Mouse (Mus musculus) thymus, postnatal 25 days (tissue): ENCODE results near the gene Lim2.

Experiments
- DNase-seq: peaks from one replicate; pipeline ENCODE4 v3.0.0; 2022

The Lim2 gene

DNA sequence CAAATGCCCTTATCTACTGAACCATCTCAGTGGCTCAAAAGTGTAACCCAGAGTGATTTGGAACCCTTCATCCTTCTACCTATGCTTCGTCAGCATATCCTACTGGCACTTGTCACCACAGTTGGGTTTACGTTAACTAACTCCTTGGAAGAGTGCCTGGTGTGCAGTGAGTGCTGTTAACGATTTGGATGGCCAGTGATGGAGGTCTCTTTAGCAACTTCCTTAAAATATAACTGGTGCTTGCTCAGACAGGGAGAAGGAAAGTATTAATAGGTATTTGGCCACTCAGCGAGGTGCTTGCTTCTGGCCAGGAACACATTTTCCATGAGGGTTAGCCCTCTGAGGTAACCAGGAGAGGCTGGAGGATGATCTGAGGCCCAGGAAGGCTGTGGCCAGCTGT lies 20.3 kb downstream of the Lim2 start:
- DNase-seq = no peak

DNA sequence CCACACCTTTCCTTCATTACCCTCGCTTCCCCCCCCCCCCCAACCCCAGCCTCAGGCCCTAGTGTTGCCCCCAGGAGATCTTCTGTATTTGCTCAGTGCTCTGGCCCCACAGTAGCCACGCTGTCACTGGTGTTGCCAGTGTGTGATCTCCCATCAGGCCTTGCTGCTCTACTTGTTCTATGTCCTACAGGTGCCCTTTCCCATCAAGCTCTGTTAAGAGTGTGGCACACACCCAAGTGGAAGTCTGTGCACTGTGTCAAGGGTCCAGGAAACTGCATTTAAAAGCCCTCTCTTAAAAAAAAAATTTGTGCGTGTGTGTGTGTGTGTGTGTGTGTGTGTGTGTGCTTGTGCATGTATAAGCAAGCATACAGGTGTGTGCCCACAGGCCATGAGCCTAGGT lies 20.8 kb downstream of the Lim2 start:
- no peak for DNase-seq

DNA sequence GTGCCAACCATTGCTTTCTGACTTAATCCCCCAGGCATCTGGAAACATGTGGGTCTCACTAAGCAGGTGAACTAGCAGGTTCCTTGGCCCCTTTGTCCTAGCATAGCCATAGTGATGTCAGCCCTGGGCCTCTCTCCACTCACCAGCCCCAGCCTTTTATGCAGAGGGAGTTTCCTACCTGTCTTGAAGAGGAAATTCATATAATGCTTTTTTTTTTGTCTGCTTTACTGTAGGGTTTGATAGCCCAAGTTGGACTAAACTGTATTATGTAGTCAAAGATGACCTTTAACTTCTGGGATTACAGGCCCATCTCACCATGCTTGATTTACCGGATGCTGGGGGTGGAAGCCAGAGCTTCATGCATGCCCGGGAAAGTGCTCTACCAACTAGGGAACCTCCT lies 22.3 kb downstream of the Lim2 start:
- no peak for DNase-seq

DNA sequence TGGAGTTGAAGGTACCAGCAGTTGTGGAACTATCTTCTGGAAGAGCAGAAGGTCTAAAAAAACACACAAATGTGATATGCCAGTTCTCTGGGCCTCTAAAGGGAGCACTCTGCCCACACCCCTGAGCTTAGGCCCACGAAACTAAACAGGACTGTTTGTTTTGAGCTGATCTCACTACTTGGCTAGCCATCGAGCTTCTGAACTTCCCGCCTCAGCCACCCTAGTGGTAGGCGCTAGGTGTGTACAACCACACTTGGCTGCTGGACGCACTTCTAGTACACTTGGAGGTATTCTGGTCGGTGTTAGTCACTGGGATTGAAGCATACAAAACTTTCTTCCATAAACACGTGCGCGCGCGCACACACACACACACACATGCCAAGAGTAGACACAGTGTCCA lies 24.3 kb downstream of the Lim2 start:
- no peak for DNase-seq

DNA sequence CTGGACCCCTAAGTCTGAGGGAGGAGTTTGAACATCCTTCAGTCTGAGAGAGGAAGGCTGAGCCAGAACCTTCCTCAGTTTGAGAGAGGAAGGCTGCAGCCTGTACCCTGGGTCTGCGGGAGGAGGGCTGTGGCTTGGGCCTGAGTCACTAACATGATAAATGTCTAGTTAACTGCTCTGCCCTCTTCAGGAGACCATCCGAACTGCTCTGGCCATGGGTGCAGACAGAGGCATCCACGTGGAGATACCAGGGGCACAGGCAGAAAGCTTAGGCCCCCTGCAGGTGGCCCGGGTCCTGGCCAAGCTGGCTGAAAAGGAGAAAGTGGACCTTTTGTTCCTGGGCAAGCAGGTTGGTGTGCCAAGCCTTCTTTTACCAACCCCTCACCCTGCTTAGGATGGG lies 25.1 kb downstream of the Lim2 start:
- peak; percentile 37 for DNase-seq

DNA sequence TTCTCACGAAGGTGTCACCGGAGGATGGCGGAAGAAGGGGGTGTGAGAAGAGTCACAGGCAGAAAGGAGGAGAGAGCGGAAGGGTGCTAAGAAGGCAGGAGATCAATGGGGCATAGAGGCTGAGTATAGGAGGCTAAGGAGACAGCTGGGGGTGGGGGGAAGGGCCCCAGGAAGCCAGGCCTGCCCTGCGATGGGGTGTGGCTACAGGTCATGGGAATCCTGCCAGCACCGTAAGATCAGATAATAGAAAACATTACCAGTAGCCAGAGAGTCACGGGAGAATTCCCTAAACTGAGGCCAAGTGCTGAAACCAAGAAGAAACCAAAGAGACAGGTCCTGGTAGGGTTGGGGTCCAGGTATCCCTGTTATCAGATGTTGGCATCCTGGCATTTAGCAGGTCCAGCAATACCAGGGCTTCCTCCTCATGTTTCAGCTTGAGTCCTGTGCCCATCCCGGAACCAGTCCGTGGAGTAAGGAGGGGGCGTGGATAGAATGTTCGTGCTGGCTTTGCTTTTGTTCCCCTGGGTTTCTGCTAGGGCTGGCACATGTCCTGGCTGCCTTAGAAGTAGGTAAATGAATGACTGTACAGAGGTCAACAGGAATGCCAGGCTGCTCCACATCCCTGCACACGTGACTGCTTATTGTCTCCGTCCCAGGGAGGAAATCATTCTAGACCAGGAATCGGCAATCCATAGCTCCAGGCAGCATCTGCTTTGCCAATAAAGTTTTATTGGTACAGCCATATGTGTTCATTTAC lies 26.3 kb downstream of the Lim2 start:
- no peak for DNase-seq

DNA sequence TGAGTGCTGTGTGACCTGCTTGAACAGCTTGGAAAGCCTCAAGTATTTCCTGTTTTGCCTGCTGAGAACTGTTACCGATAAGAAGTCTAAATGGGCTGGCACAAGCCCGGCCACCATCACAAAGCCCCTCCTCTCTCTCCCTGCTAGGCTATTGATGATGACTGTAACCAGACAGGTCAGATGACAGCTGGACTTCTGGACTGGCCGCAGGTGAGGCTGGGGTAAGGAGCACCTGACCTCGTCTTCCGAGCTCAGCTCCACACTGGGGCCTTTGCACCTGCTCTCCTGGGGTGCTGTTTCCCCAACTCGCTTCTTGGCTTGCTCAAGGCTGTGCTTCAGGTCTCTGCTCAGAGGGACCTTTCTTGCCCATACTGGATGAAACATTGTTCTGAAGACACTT lies 26.9 kb downstream of the Lim2 start:
- no peak for DNase-seq

DNA sequence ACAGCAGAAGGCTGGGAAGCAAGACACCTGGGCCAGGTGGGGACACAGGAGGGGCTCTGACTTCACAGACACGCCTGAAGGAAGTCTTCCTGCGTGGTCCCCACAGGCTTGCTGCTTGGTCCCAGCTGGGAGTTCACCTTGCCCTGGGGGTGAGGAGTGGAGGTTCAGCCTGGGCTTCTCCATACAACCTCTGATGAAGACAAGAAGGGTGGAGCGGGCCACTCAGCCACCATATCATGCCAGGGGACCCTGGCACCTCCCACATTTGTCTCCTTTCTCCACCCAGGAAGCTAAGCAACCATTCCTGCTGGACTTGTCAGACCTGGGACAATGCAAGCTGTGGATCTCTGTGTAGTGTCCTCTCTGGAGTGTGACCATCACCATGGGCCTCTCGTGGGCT lies 35.4 kb downstream of the Lim2 start, which contains the start of gene Vsig10l:
Gene Vsig10l, plus strand, starts transcription at position 301 of the 400 bp plus-strand sequence.
- no peak for DNase-seq

DNA sequence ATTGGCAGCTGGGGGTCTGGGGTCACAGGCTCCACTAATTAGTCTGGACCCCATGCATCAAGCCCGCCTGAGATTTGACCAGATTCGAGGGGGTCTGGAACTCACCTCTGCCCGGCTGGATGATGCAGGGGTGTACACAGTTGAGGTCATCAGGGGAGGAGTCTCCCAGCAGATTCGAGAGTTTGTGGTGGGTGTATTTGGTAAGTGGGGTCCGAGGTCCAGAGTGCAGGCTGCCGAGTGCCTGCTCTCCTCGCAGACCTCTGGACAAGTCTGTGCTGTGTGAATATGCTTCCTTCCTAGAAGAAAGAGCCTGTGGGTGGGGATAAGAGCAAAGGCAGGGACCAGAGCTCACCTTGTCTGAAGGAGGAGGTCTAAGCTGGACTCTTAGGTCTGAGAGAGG lies 36.5 kb downstream of the Lim2 start:
- DNase-seq = no peak

DNA sequence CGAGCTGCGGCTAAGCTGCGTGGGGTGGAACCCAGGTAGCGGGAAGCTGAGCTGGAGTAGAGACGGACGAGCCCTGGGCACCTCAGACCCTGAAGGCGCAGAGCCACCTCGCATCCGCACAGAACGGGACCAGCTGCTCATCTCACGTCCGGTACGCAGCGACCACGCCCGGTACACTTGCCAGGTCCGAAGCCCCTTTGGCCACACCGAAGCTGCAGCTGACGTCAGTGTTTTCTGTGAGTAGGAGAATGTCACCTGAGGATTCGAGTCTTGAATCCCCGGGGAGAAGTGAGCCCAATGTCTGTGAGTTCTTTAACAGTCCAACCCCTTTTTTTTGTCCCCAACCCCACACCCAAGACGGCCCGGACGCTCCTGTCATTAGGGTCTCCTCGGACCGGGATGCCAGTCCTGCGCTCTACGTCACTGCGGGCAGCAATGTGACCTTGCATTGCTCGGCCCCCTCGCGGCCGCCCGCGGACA lies 37.4 kb downstream of the Lim2 start:
- DNase-seq = no peak

DNA sequence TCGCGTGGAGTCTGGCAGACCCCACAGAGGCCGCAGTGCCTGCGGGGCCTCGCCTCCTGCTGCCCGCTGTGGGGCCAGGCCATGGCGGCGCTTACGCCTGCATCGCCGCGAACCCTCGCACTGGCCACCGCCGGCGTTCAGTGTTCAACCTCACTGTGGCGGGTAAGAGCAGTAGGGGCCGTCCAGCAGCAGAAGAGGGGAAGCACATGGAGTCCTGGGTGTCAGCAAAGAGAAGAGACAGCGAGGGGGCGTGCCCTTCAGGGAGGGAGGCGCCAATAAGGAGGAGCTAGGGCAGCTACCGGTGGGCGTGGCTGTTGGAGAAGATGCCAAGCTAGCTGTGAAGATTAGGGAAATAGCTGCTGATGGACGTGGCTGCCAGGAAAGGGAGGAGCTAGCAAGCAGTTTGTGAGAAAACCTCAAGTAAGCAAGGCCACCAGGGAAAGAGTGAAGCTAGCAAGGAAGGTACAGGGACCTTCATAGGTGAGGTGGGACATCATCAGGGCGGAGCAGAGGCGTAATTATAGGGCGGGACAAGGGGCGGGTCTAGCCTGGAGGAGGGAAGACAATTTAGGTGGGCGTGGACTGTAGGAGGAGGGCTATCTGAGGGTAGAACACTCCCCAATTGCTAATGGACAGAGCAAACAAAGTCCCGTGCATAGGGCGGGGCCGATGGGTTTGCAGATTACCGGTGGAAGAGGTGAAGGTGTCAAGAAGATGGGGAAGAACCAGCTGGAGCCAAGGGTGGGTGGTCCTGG lies 38.1 kb downstream of the Lim2 start:
- peak; percentile 78 for DNase-seq

DNA sequence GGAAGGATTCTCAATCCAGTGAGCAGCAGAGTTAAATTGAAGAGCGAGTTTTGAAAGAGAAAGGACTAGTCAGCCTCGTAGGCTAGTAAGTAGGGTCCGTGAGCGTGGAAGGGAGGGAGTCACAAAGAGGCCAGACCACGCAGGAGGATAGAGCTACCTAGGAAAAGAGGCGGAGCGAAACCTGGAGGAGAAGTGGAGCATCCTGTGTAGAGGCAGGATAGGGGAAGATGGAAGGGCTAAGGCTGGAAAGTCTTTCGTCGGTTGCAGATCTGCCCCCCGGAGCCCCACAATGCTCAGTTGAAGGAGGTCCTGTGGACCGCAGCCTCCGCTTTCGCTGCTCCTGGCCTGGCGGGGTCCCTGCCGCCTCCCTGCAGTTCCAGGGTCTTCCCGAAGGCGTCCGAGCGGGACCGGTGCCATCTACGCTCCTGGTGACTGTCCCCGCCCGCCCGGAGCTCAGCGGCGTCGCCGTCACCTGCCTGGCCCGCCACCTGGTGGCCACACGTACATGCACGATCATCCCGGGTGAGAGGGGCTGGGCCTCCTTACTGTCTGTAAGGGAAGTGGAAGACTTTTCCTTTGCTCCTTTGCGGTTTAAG lies 38.7 kb downstream of the Lim2 start:
- DNase-seq = peak; percentile 81

DNA sequence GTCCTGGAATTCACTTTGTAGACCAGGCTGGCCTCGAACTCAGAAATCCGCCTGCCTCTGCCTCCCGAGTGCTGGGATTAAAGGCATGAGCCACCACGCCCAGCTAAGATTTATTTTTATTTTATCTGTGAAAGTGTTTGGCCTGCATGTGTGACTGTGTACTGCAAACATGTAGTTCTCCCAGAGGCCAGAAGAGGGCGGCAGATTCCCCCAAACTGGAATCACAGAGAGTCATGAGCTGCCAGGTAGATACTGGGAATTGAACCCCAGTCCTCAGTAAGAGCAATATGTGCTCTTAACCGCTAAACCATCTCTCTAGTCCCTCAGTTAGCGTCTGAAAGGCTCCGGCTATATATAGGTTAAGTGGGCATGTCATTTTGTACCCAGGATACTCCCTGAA lies 42.9 kb downstream of the Lim2 start:
- DNase-seq = peak; percentile 47

DNA sequence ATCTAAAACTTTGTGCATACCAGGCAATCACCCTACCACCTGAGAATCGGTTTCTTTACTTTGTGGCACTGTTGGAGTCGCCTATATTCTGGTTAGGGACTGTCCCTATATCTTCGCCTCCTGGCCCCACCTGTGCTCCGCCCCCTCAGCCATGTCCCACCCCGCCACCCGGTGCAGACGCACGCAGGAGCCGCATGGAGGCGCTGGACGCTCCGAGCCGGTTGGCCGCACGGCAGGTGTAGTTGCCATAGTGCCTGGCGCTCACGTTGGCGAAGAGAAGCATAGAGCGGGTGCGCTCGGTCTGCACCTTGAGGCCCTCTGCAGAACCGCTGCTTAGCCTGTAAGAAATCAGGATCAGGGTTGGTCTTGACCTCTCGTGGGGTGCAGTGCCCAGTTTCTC lies 48.2 kb downstream of the Lim2 start:
- DNase-seq = peak; percentile 15

DNA sequence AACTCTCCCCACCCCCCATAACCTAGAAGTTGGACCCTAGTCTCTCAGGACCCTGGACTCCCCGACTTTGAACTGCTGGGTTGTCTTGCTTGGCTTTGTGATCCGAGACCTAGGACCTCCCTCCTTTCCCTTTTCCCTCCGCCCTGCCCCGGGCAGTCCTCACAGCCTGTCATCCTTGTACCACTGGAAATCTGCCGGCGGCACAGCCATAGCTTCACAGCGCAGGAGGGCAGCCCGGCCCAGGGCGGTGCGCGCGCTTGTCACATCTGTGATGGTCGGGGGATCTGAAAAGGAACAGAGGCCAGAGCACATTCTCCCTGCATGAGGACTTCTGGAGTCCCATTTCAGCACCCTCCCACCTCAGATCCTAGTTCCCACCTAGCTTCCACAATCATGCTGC lies 48.9 kb downstream of the Lim2 start:
- DNase-seq = no peak

DNA sequence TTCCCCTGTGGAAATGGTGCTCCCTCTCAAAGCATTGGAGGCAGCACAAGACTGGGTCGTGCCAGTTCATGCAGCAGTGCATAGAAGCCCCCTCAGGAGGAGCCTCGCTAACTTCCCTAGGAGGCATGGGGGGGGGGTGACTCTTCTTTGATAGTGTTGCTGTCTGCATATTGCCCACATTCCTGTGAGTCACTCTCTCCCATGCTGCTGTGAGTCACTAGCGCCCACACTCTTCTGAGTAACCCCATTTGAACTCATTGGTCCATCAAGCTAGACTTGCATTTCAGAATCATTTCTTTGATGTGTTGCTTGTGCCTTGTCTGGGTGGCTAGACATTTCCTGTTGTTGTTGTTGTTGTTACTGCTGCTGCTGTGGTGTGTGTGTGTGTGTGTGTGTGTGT lies 53.7 kb downstream of the Lim2 start:
- no peak for DNase-seq

DNA sequence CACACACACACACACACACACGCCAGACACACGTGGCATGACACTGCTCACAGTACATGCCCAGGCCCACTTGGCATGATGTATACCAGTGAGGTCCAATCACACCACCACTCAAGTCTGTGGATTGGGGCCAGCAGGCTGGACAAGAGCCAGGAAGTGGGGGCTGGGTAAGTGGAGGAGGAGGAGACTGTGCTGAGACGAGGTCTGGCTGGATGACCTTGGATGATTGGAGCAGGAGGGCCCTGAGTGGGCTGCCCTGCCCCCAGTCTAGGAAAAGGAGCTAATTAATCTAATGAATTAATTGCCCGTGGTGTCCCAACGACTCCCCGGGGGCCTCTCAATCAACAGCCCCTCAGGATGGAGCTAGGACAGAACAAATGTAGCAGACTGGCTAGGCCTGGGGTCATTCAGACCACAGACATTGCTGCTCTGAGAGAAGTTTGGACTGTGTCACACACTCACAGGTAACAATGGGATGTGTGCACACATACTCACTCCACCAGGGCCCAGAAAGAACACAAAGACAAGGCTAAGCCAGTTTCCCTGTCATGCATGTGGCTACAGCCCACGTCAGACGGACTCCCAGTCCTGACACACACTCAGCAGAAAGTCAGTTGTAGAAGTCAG lies 54.7 kb downstream of the Lim2 start:
- no peak for DNase-seq

DNA sequence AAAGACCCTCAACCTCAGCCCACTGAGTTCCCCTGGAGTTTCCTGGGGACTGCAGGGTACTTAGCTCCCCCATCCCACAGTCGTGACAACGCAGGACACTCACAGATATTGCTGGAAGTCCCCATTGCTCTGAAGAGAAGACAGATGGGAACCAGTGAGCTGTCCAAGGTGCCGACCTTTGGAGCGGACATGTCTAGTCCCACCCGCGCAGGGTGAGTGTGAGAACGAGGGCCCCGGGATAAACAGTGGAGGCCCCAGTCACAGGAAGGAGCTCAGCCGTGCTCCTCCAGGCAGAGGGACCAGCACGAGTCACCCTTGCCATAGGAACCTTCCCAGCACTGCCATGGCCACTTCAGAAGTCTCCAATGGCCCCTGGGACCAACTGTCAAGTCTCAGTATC lies 55.8 kb downstream of the Lim2 start:
- DNase-seq = no peak
